Mouse (Mus musculus) 3T3-L1 (cell line): ENCODE measurements around the gene Csmd2.
"Not testable (repeated sequence)": the region's sequence is repeated elsewhere in the genome, so short reads cannot be mapped to it uniquely, and the experiment has no call there.

Source experiments
- DNase-seq: peaks from one replicate; pipeline ENCODE4 v3.0.0-alpha.2; 2015; ENCODE audit warnings: low read depth, low spot score

Gene Csmd2

GRCm38 (mm10) chr4:128042626-128043025 is 55.0 kb downstream of the Csmd2 start:
- no peak for DNase-seq

- no peak for DNase-seq
Measured at GRCm38 (mm10) chr4:128048716-128049115, 61.1 kb downstream of the Csmd2 start.

- no peak for DNase-seq
Measured at GRCm38 (mm10) chr4:128052701-128053100, 65.0 kb downstream of the Csmd2 start.

GRCm38 (mm10) chr4:128061274-128061673 is 73.6 kb downstream of the Csmd2 start:
- not testable (repeated sequence) for DNase-seq

GRCm38 (mm10) chr4:128067189-128067588 is 79.5 kb downstream of the Csmd2 start:
- no peak for DNase-seq

GRCm38 (mm10) chr4:128084466-128084865 is 96.8 kb downstream of the Csmd2 start:
- no peak for DNase-seq

- DNase-seq, result no peak
Measured at GRCm38 (mm10) chr4:128085096-128085495, 97.4 kb downstream of the Csmd2 start.

GRCm38 (mm10) chr4:128087147-128087606 is 99.5 kb downstream of the Csmd2 start:
- no peak for DNase-seq

GRCm38 (mm10) chr4:128087704-128088103 is 100.0 kb downstream of the Csmd2 start:
- no peak for DNase-seq

GRCm38 (mm10) chr4:128088264-128088663 is 100.6 kb downstream of the Csmd2 start:
- DNase-seq, result no peak

GRCm38 (mm10) chr4:128091938-128092337 is 104.3 kb downstream of the Csmd2 start:
- no peak for DNase-seq

- no peak for DNase-seq
Measured at GRCm38 (mm10) chr4:128099515-128099914, 111.9 kb downstream of the Csmd2 start.

- DNase-seq, result no peak
Measured at GRCm38 (mm10) chr4:128100541-128100940, 112.9 kb downstream of the Csmd2 start.

- DNase-seq, result no peak
Measured at GRCm38 (mm10) chr4:128116331-128116730, 128.7 kb downstream of the Csmd2 start.

GRCm38 (mm10) chr4:128123281-128123680 is 135.6 kb downstream of the Csmd2 start:
- no peak for DNase-seq

- no peak for DNase-seq
Measured at GRCm38 (mm10) chr4:128124738-128125137, 137.1 kb downstream of the Csmd2 start.

- no peak for DNase-seq
Measured at GRCm38 (mm10) chr4:128128546-128128945, 140.9 kb downstream of the Csmd2 start.

GRCm38 (mm10) chr4:128130611-128131142 is 143.0 kb downstream of the Csmd2 start:
- DNase-seq, result no peak

GRCm38 (mm10) chr4:128131666-128132065 is 144.0 kb downstream of the Csmd2 start:
- DNase-seq, result no peak

- DNase-seq, result no peak
Measured at GRCm38 (mm10) chr4:128132876-128133646, 145.4 kb downstream of the Csmd2 start.

- DNase-seq, result no peak
Measured at GRCm38 (mm10) chr4:128134348-128134994, 146.8 kb downstream of the Csmd2 start.

- DNase-seq, result no peak
Measured at GRCm38 (mm10) chr4:128135014-128135622, 147.5 kb downstream of the Csmd2 start.
